Mouse (Mus musculus) heart, postnatal 0 days (tissue): ENCODE data around the gene Abhd18.

ENCODE experiments used
- CTCF ChIP-seq: IDR thresholded peaks from 2 replicates; pipeline ENCODE4 v1.5.1; 2016; ENCODE audit warnings: antibody characterized with exemption, control low read depth, low read depth
- EP300 ChIP-seq: IDR thresholded peaks from 2 replicates; pipeline ENCODE4 v1.6.1; 2016; ENCODE audit warnings: antibody characterized with exemption, low read depth

- TF ChIP-seq CTCF = peak; percentile 68
- TF ChIP-seq EP300 = peak; percentile 94
These were observed 255 bp upstream of the Abhd18 start, which contains the start of gene Mfsd8 for GRCm38 (mm10) chr3:40846473-40846956.
